Mouse (Mus musculus) midbrain, postnatal 0 days (tissue): ENCODE measurements around the gene Atp6v0e. TPM values are rescaled to one million over a fixed set of nuclear protein-coding genes. Genes with fewer than 3 reads are reported as not detected.

Experiments
- ATAC-seq: fragments of 200-750 bp; cut with Nextera tagmentation; 2 replicates; pipeline ENCODE4 v1.8.0; 2017; ENCODE audit warnings: moderate number of reproducible peaks, mild to moderate bottlenecking, moderate TSS enrichment, moderate library complexity; ENCODE audit not compliant: low FRiP score
- DNase-seq: peaks from one replicate; pipeline ENCODE4 v3.0.0-alpha.2; 2015; ENCODE audit warnings: low spot score
- H3K27ac ChIP-seq: fragments of 300-500 bp; sonication (generic); 2 replicates; pipeline ENCODE4 v1.5.1; 2014; ENCODE audit warnings: low read depth, mild to moderate bottlenecking, low read length, mixed read lengths
- H3K27me3 ChIP-seq: fragments of 300-500 bp; sonication (generic); 2 replicates; pipeline ENCODE4 v1.6.1; 2014; ENCODE audit warnings: low read length, control low read depth, mixed read lengths; ENCODE audit not compliant: insufficient read depth
- H3K36me3 ChIP-seq: fragments of 300-500 bp; sonication (generic); 2 replicates; pipeline ENCODE4 v1.6.1; 2014; ENCODE audit warnings: low read length, control low read depth, mixed read lengths; ENCODE audit not compliant: insufficient read depth
- H3K4me1 ChIP-seq: fragments of 300-500 bp; sonication (generic); 2 replicates; pipeline ENCODE4 v1.6.1; 2014; ENCODE audit warnings: mild to moderate bottlenecking, control low read depth, antibody characterized with exemption, low read length, mixed read lengths; ENCODE audit not compliant: insufficient read depth
- H3K4me2 ChIP-seq: fragments of 300-500 bp; sonication (generic); 2 replicates; pipeline ENCODE4 v1.6.1; 2014; ENCODE audit warnings: low read depth, mild to moderate bottlenecking, low read length, mixed read lengths; ENCODE audit not compliant: poor library complexity, severe bottlenecking
- H3K4me3 ChIP-seq: fragments of 300-500 bp; sonication (generic); 2 replicates; pipeline ENCODE4 v1.5.1; 2014; ENCODE audit warnings: low read depth, mild to moderate bottlenecking, low read length, moderate library complexity
- H3K9ac ChIP-seq: fragments of 300-500 bp; sonication (generic); replicated peaks from 2 replicates; pipeline ENCODE4 v1.6.1; 2014; ENCODE audit warnings: mild to moderate bottlenecking, low read length, moderate library complexity, mixed read lengths; ENCODE audit not compliant: poor library complexity, severe bottlenecking
- H3K9me3 ChIP-seq: fragments of 300-500 bp; sonication (generic); 2 replicates; pipeline ENCODE4 v1.6.1; 2016; ENCODE audit warnings: low read length, control low read depth
- CTCF ChIP-seq: IDR thresholded peaks from 2 replicates; pipeline ENCODE4 v1.5.1; 2016; ENCODE audit warnings: antibody characterized with exemption, mild to moderate bottlenecking
- WGBS: fragments of 180-500 bp; shearing (Covaris S2); extraction: QIAGEN DNeasy Blood & Tissue Kit; methylation state at CpG from one replicate; pipeline ENCODE4 v1.1.7; 2014; 5-methylcytosine and 5-hydroxymethylcytosine counted together
- polyA plus RNA-seq: library from polyadenylated mRNA; unstranded; fragments of >200 nt; fragmentation: Nextera tagmentation; extraction: Ambion mirVana; gene quantifications from 2 replicates; pipeline ENCODE4 v1.2.1, GENCODE M21; 2015
- total RNA-seq: library from RNA; depleted of rRNA; stranded (reverse); fragments of >200 nt; gene quantifications from 2 replicates; pipeline ENCODE4 v1.2.3, GENCODE M21; 2014

Gene Atp6v0e
- total and polyA plus RNA-seq, 2 experiments from 2014 or later: 80.6 to 85.3 TPM

- 96% methylated on average over 10 of the region's 10 CpGs for WGBS
- Histone ChIP-seq H3K4me2 (no peak overlapping the region), H3K4me3 (no peak overlapping the region), H3K27me3 (no peaks in the 10 kb centered on the region), H3K4me1 (no peaks in the 10 kb centered on the region), H3K9me3 (no peaks in the 10 kb centered on the region), H3K9ac (no peak overlapping the region), H3K36me3 (peaks cover 29% of the 10 kb centered on the region), H3K27ac (no peak overlapping the region)
- no peak for TF ChIP-seq CTCF
- ATAC-seq (no peak), DNase-seq (no peak)
Measured at GRCm38 (mm10) chr17:26699819-26700616, 37.0 kb downstream of the Atp6v0e start.

GRCm38 (mm10) chr17:26701565-26701964 is 38.5 kb downstream of the Atp6v0e start:
- Histone ChIP-seq H3K9me3 (no peaks in the 10 kb centered on the region), H3K4me3 (no peak overlapping the region), H3K36me3 (peaks cover 26% of the 10 kb centered on the region), H3K9ac (no peak overlapping the region), H3K4me2 (no peak overlapping the region), H3K4me1 (no peaks in the 10 kb centered on the region), H3K27ac (no peak overlapping the region), H3K27me3 (no peaks in the 10 kb centered on the region)
- WGBS: 74% methylated on average over 13 of the region's 13 CpGs
- no peak for ATAC-seq
- TF ChIP-seq CTCF: no peak
- DNase-seq: no peak

- no peak for ATAC-seq
- H3K9ac ChIP-seq: no peak overlapping the region
- H3K4me2 ChIP-seq: no peak overlapping the region
- no peak for TF ChIP-seq CTCF
- no peaks in the 10 kb centered on the region for H3K4me1 ChIP-seq
- H3K4me3 ChIP-seq: no peak overlapping the region
- 85% methylated on average over 4 of the region's 4 CpGs for WGBS
- no peaks in the 10 kb centered on the region for H3K27me3 ChIP-seq
- no peak overlapping the region for H3K27ac ChIP-seq
- no peak for DNase-seq
- no peaks in the 10 kb centered on the region for H3K9me3 ChIP-seq
- H3K36me3 ChIP-seq: peaks cover 22% of the 10 kb centered on the region
Measured at GRCm38 (mm10) chr17:26702621-26703020, 39.6 kb downstream of the Atp6v0e start.

GRCm38 (mm10) chr17:26703671-26704070 is 40.6 kb downstream of the Atp6v0e start:
- ATAC-seq (no peak), DNase-seq (no peak)
- Histone ChIP-seq H3K9ac (no peak overlapping the region), H3K4me2 (no peak overlapping the region), H3K27me3 (no peaks in the 10 kb centered on the region), H3K27ac (no peak overlapping the region), H3K9me3 (no peaks in the 10 kb centered on the region), H3K36me3 (peaks cover 15% of the 10 kb centered on the region), H3K4me1 (no peaks in the 10 kb centered on the region), H3K4me3 (no peak overlapping the region)
- TF ChIP-seq CTCF: no peak
- WGBS: 91% methylated on average over 4 of the region's 4 CpGs

- peaks cover 5% of the 10 kb centered on the region; the same call in 1 of the 2 replicates for H3K36me3 ChIP-seq
- H3K9ac ChIP-seq: no peak overlapping the region
- 72% methylated on average over 11 of the region's 11 CpGs for WGBS
- H3K27ac ChIP-seq: no peak overlapping the region
- TF ChIP-seq CTCF: no peak
- H3K9me3 ChIP-seq: no peaks in the 10 kb centered on the region
- H3K4me1 ChIP-seq: no peaks in the 10 kb centered on the region
- no peak overlapping the region for H3K4me3 ChIP-seq
- H3K27me3 ChIP-seq: no peaks in the 10 kb centered on the region
- no peak overlapping the region for H3K4me2 ChIP-seq
- ATAC-seq: no peak
- peak; percentile 31 for DNase-seq
Measured at GRCm38 (mm10) chr17:26705463-26706359, 42.7 kb downstream of the Atp6v0e start.

- peaks cover under 1% of the 10 kb centered on the region; the same call in 1 of the 2 replicates for H3K36me3 ChIP-seq
Measured at GRCm38 (mm10) chr17:26707066-26707465, 44.0 kb downstream of the Atp6v0e start.

More at GRCm38 (mm10) chr17:26707066-26707465, 44.0 kb downstream of the Atp6v0e start:
- Histone ChIP-seq H3K4me1 (no peaks in the 10 kb centered on the region), H3K9me3 (no peaks in the 10 kb centered on the region), H3K4me2 (no peak overlapping the region), H3K4me3 (no peak overlapping the region), H3K27ac (no peak overlapping the region), H3K27me3 (no peaks in the 10 kb centered on the region), H3K9ac (no peak overlapping the region)
- DNase-seq (no peak), ATAC-seq (no peak)
- TF ChIP-seq CTCF: no peak
- WGBS: 72% methylated on average over 7 of the region's 7 CpGs
